Mouse (Mus musculus) brain, embryonic 18.5 days (tissue): ENCODE results near the gene Gm13090.

Experiments used
- DNase-seq: peaks from one replicate; pipeline ENCODE4 v3.0.0-alpha.2; 2012; ENCODE audit warnings: low read depth, low spot score

The Gm13090 gene

DNA sequence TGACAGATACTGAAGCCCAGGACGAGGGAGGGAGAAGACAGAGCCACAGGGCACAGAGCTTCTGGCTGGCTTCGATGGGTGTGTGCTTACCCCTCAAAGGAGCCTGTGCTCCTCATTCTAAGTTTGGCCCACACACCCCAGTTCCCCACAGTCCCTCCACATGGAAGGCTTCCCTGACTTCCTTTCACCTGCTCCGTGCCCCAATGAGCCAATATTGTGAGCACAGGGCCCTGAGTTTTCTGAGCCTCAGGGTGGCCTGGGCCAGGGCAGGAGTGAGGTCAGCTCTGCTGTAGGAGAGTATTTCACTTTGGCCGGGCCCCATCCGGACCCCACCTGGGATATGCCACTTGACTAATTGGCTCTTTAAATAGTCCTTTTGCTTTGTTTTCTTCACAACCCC lies 48.3 kb downstream of the Gm13090 start:
- DNase-seq: no peak

DNA sequence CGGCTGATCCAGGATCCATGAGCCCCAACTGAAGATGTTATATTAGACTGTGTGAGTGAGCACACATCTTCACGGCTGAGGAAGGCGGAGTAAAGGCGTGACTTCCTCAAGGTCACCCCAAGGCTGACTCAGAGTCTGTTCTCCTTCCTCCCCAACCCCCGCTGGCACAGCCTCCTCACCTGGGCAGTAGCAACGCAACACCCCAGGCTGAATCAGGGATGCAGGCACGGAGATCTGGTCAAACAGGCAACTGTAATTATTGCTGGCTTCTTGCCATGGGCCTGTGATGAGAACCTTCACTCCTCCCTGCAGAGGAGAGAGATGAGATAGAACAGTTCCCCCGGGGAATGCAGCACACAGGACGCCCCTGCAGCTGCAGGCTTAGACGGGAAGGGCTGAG lies 48.8 kb downstream of the Gm13090 start:
- no peak for DNase-seq

- DNase-seq: no peak
These were observed 49.2 kb downstream of the Gm13090 start for GRCm38 (mm10) chr4:151138586-151138985.

DNA sequence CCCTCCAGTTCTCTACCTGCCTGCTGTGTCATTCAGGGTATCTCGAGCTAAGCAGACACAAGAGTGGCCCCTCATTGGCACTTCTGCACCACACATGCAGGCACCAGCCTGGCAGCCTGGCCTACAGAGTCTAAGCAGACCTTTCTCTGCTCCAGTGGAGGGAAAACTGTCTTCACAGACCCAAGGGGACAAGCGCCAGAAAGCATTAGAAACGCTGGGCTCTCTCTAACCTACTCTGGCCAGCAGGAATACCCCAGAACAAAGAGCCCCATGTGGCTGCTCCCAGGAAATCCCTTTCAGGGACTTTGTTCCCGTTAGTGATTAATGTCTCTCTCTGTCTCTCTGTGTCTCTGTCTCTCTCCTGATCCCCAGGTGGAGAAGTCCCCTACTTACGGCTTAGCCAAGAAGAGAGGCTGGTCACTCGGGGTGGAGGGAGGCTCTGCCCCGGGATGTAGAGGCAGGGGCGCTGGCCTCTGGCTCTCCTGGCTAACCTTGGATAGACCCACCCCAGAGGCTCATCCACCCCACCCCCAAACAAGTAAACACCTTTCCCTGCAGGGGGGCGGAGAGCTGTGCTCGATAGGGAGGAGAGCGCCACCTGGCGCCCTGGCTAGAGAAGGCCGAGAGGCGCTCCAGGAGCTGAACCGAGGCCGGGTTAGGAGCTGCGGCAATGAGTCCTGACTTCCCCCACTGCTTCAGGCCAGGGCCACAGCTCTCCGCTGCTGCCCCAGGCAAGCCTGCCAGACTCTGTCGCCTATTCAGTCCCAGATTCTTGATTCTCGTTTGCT lies 49.9 kb downstream of the Gm13090 start:
- DNase-seq: peak; percentile 60

DNA sequence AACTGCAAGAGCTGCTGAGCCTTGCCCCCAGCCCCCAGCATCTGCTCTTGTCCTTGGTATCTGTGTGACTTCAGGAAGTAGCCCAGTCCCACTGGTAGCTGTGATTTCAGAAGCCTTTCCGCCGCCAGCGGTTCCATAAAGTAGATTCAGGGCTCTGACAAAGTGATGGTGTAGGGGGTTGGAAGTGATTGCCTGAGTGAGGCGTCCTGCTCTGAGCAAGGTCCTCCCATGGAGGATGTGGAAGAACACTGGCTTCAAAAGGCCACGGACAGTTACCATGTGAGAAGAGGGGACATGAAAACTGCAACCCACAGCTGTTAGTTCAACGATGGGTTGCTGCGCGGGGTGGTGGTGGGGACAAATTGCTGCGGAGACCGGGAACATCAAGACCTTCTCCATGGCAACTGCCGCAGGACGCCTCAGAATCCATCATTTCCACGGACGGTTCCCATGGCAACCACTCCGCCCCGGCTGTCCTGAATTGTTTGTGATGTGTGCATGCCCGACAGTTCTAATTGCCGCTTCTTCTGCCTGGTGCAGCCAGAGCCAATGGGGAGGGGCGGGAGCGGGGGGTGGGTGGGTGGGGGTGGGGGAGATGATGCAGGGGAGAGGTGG lies 51.1 kb downstream of the Gm13090 start:
- DNase-seq: peak; percentile 86
